Mouse (Mus musculus) kidney, adult 11 months (tissue): Measurements from ENCODE around the gene Heatr5a.

ENCODE experiments used
- DNase-seq: peaks from one replicate; pipeline ENCODE4 v3.0.0; 2022

The Heatr5a gene

GRCm38 (mm10) chr12:51971070-51971664 lies at the start of gene Heatr5a:
Gene Heatr5a (minus strand): TSS chr12:51971321.
- peak; percentile 89 for DNase-seq

- no peak for DNase-seq
These were observed 43.4 kb upstream of the Heatr5a start for GRCm38 (mm10) chr12:52014494-52015029.

GRCm38 (mm10) chr12:52014044-52014443 lies 42.9 kb upstream of the Heatr5a start:
- DNase-seq, result no peak

- DNase-seq, result no peak
These were observed 42.2 kb upstream of the Heatr5a start for GRCm38 (mm10) chr12:52013274-52013673.

GRCm38 (mm10) chr12:52012159-52012558 lies 41.0 kb upstream of the Heatr5a start:
- DNase-seq, result no peak

GRCm38 (mm10) chr12:52010630-52010961 lies 39.5 kb upstream of the Heatr5a start:
- DNase-seq, result no peak

- DNase-seq, result no peak
These were observed 39.0 kb upstream of the Heatr5a start for GRCm38 (mm10) chr12:52009928-52010629.

GRCm38 (mm10) chr12:52006633-52006994 lies 35.5 kb upstream of the Heatr5a start:
- no peak for DNase-seq

GRCm38 (mm10) chr12:52005877-52006632 lies 34.9 kb upstream of the Heatr5a start, which contains the start of gene Dtd2:
Gene Dtd2 (minus strand): TSS chr12:52006501.
- peak; percentile 87 for DNase-seq

- no peak for DNase-seq
These were observed 31.6 kb upstream of the Heatr5a start for GRCm38 (mm10) chr12:52002746-52003145.

- DNase-seq, result peak; percentile 40
These were observed 30.4 kb upstream of the Heatr5a start for GRCm38 (mm10) chr12:52001544-52001943.

- DNase-seq, result no peak
These were observed 27.3 kb upstream of the Heatr5a start for GRCm38 (mm10) chr12:51998366-51998932.

- no peak for DNase-seq
These were observed 24.8 kb upstream of the Heatr5a start for GRCm38 (mm10) chr12:51995738-51996536.

- DNase-seq, result no peak
These were observed 19.5 kb upstream of the Heatr5a start for GRCm38 (mm10) chr12:51990629-51991028.

- no peak for DNase-seq
These were observed 17.4 kb upstream of the Heatr5a start for GRCm38 (mm10) chr12:51988536-51988935.

- no peak for DNase-seq
These were observed 14.7 kb upstream of the Heatr5a start for GRCm38 (mm10) chr12:51985826-51986225.

GRCm38 (mm10) chr12:51985163-51985748 lies 14.1 kb upstream of the Heatr5a start:
- DNase-seq, result no peak

GRCm38 (mm10) chr12:51983625-51984024 lies 12.5 kb upstream of the Heatr5a start:
- no peak for DNase-seq

- no peak for DNase-seq
These were observed 5.4 kb upstream of the Heatr5a start for GRCm38 (mm10) chr12:51976531-51976930.

GRCm38 (mm10) chr12:51974381-51974780 lies 3.3 kb upstream of the Heatr5a start:
- DNase-seq, result no peak

GRCm38 (mm10) chr12:51972269-51973065 lies 1.3 kb upstream of the Heatr5a start:
- DNase-seq, result peak; percentile 11
